Mouse (Mus musculus) monocyte, adult 59 days (primary cell): Measurements from ENCODE around the gene Gm21637. TPM values are rescaled to one million over a fixed set of nuclear protein-coding genes. Genes with fewer than 3 reads are reported as not detected.

Experiments used
- total RNA-seq, 2 experiments: library from RNA; stranded (reverse); gene quantifications; one replicate each; pipeline ENCODE4 v1.2.4; 2023

The Gm21637 gene
- not detected for total RNA-seq

DNA sequence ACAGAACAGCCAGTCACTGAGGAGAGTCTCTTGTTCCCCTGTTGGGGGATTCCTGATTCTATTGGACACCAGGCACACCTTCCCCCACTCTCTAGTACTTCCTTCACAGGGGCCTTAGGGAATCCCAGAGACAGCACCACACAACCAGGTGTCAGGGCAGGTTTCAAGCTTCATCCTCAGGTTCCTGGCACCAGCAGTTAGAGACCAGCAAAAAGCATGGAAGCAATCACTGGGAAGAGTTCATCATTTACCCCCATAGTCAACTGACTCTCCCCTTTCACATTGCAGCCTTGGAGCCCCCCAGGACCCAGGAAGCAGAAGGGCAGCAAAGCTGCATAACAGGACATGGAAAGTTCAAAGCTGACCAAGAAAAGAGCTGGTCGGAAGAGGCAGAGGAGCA lies at the start of gene Gm21637:
Gene Gm21637 (plus strand): TSS at position 301 of the 400 bp plus-strand sequence.

Other genes with a start within 250 kb of the Gm21637 start
- gene Btbd35f25, start 244.9 kb upstream of the Gm21637 start, total RNA-seq, result not detected
- gene Btbd35f22, start 85.8 kb downstream of the Gm21637 start, total RNA-seq, result not detected